Mouse (Mus musculus) C2C12 (cell line): ENCODE measurements around the gene Commd9.

ENCODE experiments used
- CEBPB ChIP-seq: IDR thresholded peaks from one replicate; pipeline ENCODE4 v1.6.1; 2011; ENCODE audit warnings: low read depth, mild to moderate bottlenecking, control low read depth, moderate library complexity
- CTCF ChIP-seq: IDR thresholded peaks from one replicate; pipeline ENCODE4 v1.5.1; 2011; ENCODE audit not compliant: control insufficient read depth, insufficient read depth, insufficient read length
- MYOD1 ChIP-seq: IDR thresholded peaks from one replicate; pipeline ENCODE4 v1.6.1; 2011; ENCODE audit warnings: low read depth; ENCODE audit not compliant: control insufficient read depth, insufficient read length

- TF ChIP-seq CTCF (no peak), MYOD1 (no peak), CEBPB (no peak)
These were observed 34.1 kb downstream of the Commd9 start for GRCm38 (mm10) chr2:101920136-101920554.
